Mouse (Mus musculus): ENCODE data around the gene Atg16l2. TPM values are rescaled to one million over a fixed set of nuclear protein-coding genes. Genes with fewer than 3 reads are reported as not detected.

Atg16l2 gene
- polyA plus RNA-seq, 1 experiment: 12.5 TPM

DNA sequence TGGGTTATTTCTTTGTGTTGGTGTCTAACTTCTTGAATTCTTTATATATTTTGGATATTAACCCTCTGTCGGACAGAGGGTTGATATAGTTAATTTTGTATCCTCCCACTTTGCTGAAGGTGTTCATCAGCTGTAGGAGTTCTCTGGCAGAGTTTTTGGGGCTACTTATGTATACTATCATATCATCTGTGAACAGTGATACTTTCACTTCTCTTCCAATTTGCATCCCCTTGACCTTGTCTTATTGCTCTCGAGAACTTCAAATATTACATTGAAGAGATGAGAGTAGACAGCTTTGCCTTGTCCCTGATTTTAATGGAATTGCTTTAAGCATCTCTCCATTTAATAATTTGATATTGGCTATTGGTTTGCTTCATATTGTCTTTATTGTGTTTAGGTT is 78.5 kb downstream of the Atg16l2 start:
- DNase-seq (ENCODE audit: low read depth): no peak

- no peak for DNase-seq (ENCODE audit: low read depth)
These were observed 85.3 kb downstream of the Atg16l2 start for GRCm38 (mm10) chr7:101216724-101217123.

DNA sequence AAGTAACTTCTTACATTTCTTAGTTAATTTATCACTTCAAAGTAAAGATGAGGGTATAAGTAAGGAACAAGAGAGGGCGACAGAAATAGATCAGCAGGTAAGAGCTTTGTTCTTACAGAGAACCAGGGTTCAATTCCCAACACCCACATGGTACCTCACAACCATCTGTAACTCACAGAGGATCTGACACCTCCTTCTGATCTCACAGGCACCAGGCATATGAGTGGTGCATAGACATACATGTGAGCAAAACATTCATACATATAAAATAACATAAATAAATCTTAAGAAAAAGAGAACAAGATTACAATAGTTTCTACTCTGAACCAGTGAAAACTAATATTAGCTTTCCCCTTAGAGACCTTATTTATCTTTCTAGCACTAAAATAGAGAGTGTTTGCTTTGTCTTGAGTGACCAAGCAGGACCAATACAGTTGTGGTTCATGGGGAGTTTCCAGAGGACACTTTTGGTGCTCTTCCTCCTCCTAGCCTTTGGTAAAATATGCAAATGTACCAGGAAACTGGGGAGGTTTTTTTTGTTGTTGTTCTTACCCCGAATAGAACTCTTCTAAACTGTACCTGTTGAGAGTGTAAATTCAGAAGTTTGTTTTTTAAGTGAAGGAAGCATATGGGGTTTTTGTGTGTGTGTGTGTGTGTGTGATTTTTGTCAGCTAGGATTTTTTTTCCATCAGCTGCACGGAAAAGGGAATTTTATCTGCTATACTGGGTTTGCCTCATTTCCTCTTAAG is 88.4 kb downstream of the Atg16l2 start:
- no peak for DNase-seq (ENCODE audit: low read depth)

Other genes starting within 250 kb of the Atg16l2 start
- 4.5 and 4.6 TPM in 2 replicates for gene Fchsd2, start 209.4 kb downstream of the Atg16l2 start, polyA plus RNA-seq (2012; rRNA removed)
- 185 and 224 TPM in 2 replicates for gene Stard10, start 14.8 kb upstream of the Atg16l2 start, polyA plus RNA-seq (2012; rRNA removed)
- 90.0 and 90.6 TPM in 2 replicates for gene Arap1, start 45.8 kb upstream of the Atg16l2 start, polyA plus RNA-seq (2012; rRNA removed)
- gene Gm45837, start 108.6 kb upstream of the Atg16l2 start, polyA plus RNA-seq (2012; rRNA removed): not detected in 2 replicates
- gene Pde2a, start 119.4 kb upstream of the Atg16l2 start, polyA plus RNA-seq (2012; rRNA removed): 33.9 and 34.6 TPM in 2 replicates

All from gonadal fat pad, adult 2 months (tissue).